Mouse (Mus musculus): ENCODE measurements at regions not wholly inside any gene's neighbourhood (a gene's known extent, or its start where the extent isn't known, plus 50 kb on each side); places are given as distances from the start of the nearest gene placed in this dataset.

GRCm38 (mm10) chr6:81808712-81809111, 114.8 kb upstream of the Gcfc2 start:
- in situ Hi-C loops (cut with MboI; ENCODE audit: low pct_ligation_motif_present, low pct_unique_long_range_greater_than_20kb, low sequenced_read_pairs), result no loop called here
- dilution Hi-C loops (cut with MboI; ENCODE audit: extremely low pct_ligation_motif_present, extremely low pct_unique_long_range_greater_than_20kb, low sequenced_read_pairs), result no loop called here

GRCm38 (mm10) chr6:81815248-81815961, 108.1 kb upstream of the Gcfc2 start:
- no peak overlapping the region for H3K9ac ChIP-seq (ENCODE audit: insufficient read depth, low read depth)
- no peak for DNase-seq (ENCODE audit: extremely low read depth)
- H3K79me2 ChIP-seq (replicated peaks; ENCODE audit: control insufficient read depth, extremely low read depth, insufficient read depth, poor library complexity, severe bottlenecking), result no peaks in the 10 kb centered on the region
- dilution Hi-C loops (cut with MboI; ENCODE audit: extremely low pct_ligation_motif_present, extremely low pct_unique_long_range_greater_than_20kb, low sequenced_read_pairs), result no loop called here
- TF ChIP-seq MXI1 (IDR thresholded peaks at IDR 0.05; ENCODE audit: low read depth, low read length) (no peak), MEF2A (IDR thresholded peaks at IDR 0.05; ENCODE audit: borderline replicate concordance, low read depth, low read length) (no peak), PAX5 (IDR thresholded peaks at IDR 0.05; ENCODE audit: low read length) (no peak), USF2 (conservative IDR thresholded peaks at IDR 0.05; ENCODE audit: low read depth, low read length) (no peak), UBTF (IDR thresholded peaks at IDR 0.05; ENCODE audit: low read depth, low read length) (no peak), KAT2A (IDR thresholded peaks at IDR 0.05; ENCODE audit: insufficient replicate concordance, low read length) (no peak), NELFE (IDR thresholded peaks at IDR 0.05; ENCODE audit: low read depth, low read length) (no peak), ZKSCAN1 (IDR thresholded peaks at IDR 0.05; ENCODE audit: borderline replicate concordance, low read depth, low read length) (no peak), CHD2 (IDR thresholded peaks at IDR 0.05; ENCODE audit: low read length) (no peak), MAX (IDR thresholded peaks at IDR 0.05; ENCODE audit: low read length) (no peak), CTCF (conservative IDR thresholded peaks at IDR 0.05 in 1 of 2, IDR thresholded peaks at IDR 0.05 in 1 of 2; ENCODE audit: low read depth in 2 of 2, low read length in 2 of 2) (no peak), EP300 (IDR thresholded peaks at IDR 0.05; ENCODE audit: low read length) (no peak), RAD21 (IDR thresholded peaks at IDR 0.05; ENCODE audit: low read depth, low read length) (no peak), CHD1 (IDR thresholded peaks at IDR 0.05; ENCODE audit: low read depth, low read length) (no peak), MYC (IDR thresholded peaks at IDR 0.05; ENCODE audit: low read depth, low read length) (no peak), SIN3A (IDR thresholded peaks at IDR 0.05; ENCODE audit: low read length) (no peak), MAFK (IDR thresholded peaks at IDR 0.05; ENCODE audit: insufficient replicate concordance, low read length) (no peak), USF1 (IDR thresholded peaks at IDR 0.05; ENCODE audit: low read depth, low read length) (no peak), TCF12 (IDR thresholded peaks at IDR 0.05; ENCODE audit: low read depth, low read length) (no peak)
- peaks cover 67% of the 10 kb centered on the region for H3K9me3 ChIP-seq (replicated peaks; ENCODE audit: low read length)
- H3K4me2 ChIP-seq (ENCODE audit: insufficient read depth, low read depth, poor library complexity, severe bottlenecking), result no peak overlapping the region
- no peak overlapping the region for H3K4me3 ChIP-seq (replicated peaks in 1 of 3; ENCODE audit: low read depth in 2 of 3, low read length in 2 of 3, poor library complexity in 1 of 3)
- no peaks in the 10 kb centered on the region for H3K27me3 ChIP-seq (replicated peaks)
- H3K4me1 ChIP-seq (ENCODE audit: control insufficient read depth in 1 of 2, insufficient read depth in 2 of 2), result peaks cover 0 to 4% of the 10 kb centered on the region in 2 experiments; a peak in 1 of 4 replicates
- H3K36me3 ChIP-seq (replicated peaks in 1 of 2; ENCODE audit: control insufficient read depth in 1 of 2, insufficient read depth in 1 of 2, low read length in 1 of 2), result peaks cover 0 to 2% of the 10 kb centered on the region in 2 experiments
- H3K27ac ChIP-seq (ENCODE audit: insufficient read depth, low read depth), result no peak overlapping the region
- in situ Hi-C loops (cut with MboI; ENCODE audit: low pct_ligation_motif_present, low pct_unique_long_range_greater_than_20kb, low sequenced_read_pairs), result no loop called here

More at GRCm38 (mm10) chr6:81808712-81809111, 114.8 kb upstream of the Gcfc2 start:
- H3K27ac ChIP-seq (ENCODE audit: insufficient read depth, low read depth), result no peak overlapping the region
- H3K9ac ChIP-seq (ENCODE audit: insufficient read depth, low read depth), result no peak overlapping the region
- no peak for DNase-seq (ENCODE audit: extremely low read depth)
- no peaks in the 10 kb centered on the region for H3K36me3 ChIP-seq (replicated peaks in 1 of 2; ENCODE audit: control insufficient read depth in 1 of 2, insufficient read depth in 1 of 2, low read length in 1 of 2)
- H3K4me3 ChIP-seq (replicated peaks in 1 of 3; ENCODE audit: low read depth in 2 of 3, low read length in 2 of 3, poor library complexity in 1 of 3), result no peak overlapping the region
- no peaks in the 10 kb centered on the region for H3K79me2 ChIP-seq (replicated peaks; ENCODE audit: control insufficient read depth, extremely low read depth, insufficient read depth, poor library complexity, severe bottlenecking)
- no peaks in the 10 kb centered on the region for H3K27me3 ChIP-seq (replicated peaks)
- H3K4me1 ChIP-seq (ENCODE audit: control insufficient read depth in 1 of 2, insufficient read depth in 2 of 2), result no peaks in the 10 kb centered on the region
- no peak for TF ChIP-seq BHLHE40 (IDR thresholded peaks at IDR 0.05; ENCODE audit: low read depth, low read length)
- no peak for TF ChIP-seq JUND (conservative IDR thresholded peaks at IDR 0.05; ENCODE audit: low read depth, low read length)
- TF ChIP-seq IRF4 (IDR thresholded peaks at IDR 0.05; ENCODE audit: low read depth, low read length), result no peak
- no peak for TF ChIP-seq UBTF (IDR thresholded peaks at IDR 0.05; ENCODE audit: low read depth, low read length)
- TF ChIP-seq SIN3A (IDR thresholded peaks at IDR 0.05; ENCODE audit: low read length), result no peak
- no peak for TF ChIP-seq NELFE (IDR thresholded peaks at IDR 0.05; ENCODE audit: low read depth, low read length)
- TF ChIP-seq HCFC1 (IDR thresholded peaks at IDR 0.05; ENCODE audit: low read depth, low read length), result no peak
- TF ChIP-seq POLR2AphosphoS2 (IDR thresholded peaks at IDR 0.05; ENCODE audit: low read depth, low read length), result no peak
- no peak overlapping the region for H3K4me2 ChIP-seq (ENCODE audit: insufficient read depth, low read depth, poor library complexity, severe bottlenecking)
- peaks cover 66% of the 10 kb centered on the region for H3K9me3 ChIP-seq (replicated peaks; ENCODE audit: low read length)

Data from CH12.LX (cell line).